Mouse (Mus musculus): ENCODE measurements around the gene Tusc2. TPM values are rescaled to one million over a fixed set of nuclear protein-coding genes. Genes with fewer than 3 reads are reported as not detected.
"Not testable (repeated sequence)": the region's sequence is repeated elsewhere in the genome, so short reads cannot be mapped to it uniquely, and the experiment has no call there.

The Tusc2 gene
- polyA plus RNA-seq, 1 experiment from 2014 or later = 35.9 TPM

GRCm38 (mm10) chr9:107571534-107572326, 8.7 kb downstream of the Tusc2 start:
- H3K27me3 ChIP-seq = no peaks in the 10 kb centered on the region
- H3K4me3 ChIP-seq = peak overlapping the region; percentile 83; the same call in 1 of the 2 replicates
- H3K4me1 ChIP-seq = peaks cover 50% of the 10 kb centered on the region
- no peaks in the 10 kb centered on the region for H3K9me3 ChIP-seq
- H3K36me3 ChIP-seq = peaks cover 42% of the 10 kb centered on the region
- WGBS = 95% methylated on average over 22 of the region's 22 CpGs
- H3K4me2 ChIP-seq = peak overlapping the region; percentile 88
- H3K27ac ChIP-seq = no peak overlapping the region
- no peak for ATAC-seq (ENCODE audit: insufficient number of reproducible peaks, insufficient read depth, low FRiP score, low TSS enrichment, low read depth)
- 0 out of 2 replicates have a peak overlapping the region, but pooled peaks have one; percentile 40 for H3K9ac ChIP-seq

DNA sequence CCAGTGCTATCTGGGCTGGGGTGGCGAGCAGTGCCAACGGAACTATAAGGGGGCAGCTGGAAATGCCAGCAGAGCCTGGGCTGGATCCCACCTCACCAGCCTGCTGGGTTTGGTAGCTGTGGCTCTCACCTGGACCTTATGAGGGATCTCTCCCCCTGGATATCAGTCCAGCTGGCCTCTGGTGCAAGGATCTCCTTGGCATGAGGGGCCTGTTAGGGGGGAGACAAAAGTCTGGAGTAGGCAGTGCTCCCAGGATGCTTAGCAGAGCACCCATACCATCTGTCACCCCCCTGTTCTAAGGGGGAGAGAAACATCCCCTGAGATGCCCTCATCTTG, 9.2 kb downstream of the Tusc2 start:
- Histone ChIP-seq H3K4me3 (0 out of 2 replicates have a peak overlapping the region, but pooled peaks have one; percentile 4), H3K36me3 (peaks cover 42% of the 10 kb centered on the region), H3K27ac (no peak overlapping the region), H3K9me3 (no peaks in the 10 kb centered on the region), H3K4me1 (peaks cover 50% of the 10 kb centered on the region), H3K27me3 (no peaks in the 10 kb centered on the region), H3K4me2 (no peak overlapping the region), H3K9ac (0 out of 2 replicates have a peak overlapping the region, but pooled peaks have one; percentile 40)
- 91% methylated on average over 2 of the region's 2 CpGs for WGBS
- ATAC-seq (ENCODE audit: insufficient number of reproducible peaks, insufficient read depth, low FRiP score, low TSS enrichment, low read depth) = no peak

DNA sequence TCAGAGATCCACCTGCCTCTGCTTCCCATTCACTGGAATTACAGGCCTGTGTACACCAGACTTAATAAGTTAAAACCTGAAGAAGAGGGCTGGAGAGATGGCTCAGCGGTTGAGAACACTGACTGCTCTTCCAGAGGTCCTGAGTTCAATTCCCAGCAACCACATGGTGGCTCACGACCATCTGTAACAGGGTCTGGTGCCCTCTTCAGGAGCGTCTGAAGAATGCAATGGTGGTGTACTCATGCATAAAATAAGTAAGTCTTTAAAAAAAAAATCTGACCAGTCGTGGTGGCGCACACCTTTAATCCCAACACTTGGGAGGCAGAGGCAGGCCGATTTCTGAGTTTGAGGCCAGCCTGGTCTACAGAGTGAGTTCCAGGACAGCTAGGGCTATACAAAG, 10.7 kb downstream of the Tusc2 start:
- not testable (repeated sequence) for H3K27me3 ChIP-seq; H3K27ac ChIP-seq; H3K4me3 ChIP-seq; H3K9ac ChIP-seq; H3K4me2 ChIP-seq; H3K9me3 ChIP-seq; ATAC-seq (ENCODE audit: insufficient number of reproducible peaks, insufficient read depth, low FRiP score, low TSS enrichment, low read depth)
- H3K4me1 ChIP-seq = peaks cover 52% of the 10 kb centered on the region
- WGBS = 85% methylated on average over 6 of the region's 6 CpGs
- peaks cover 42% of the 10 kb centered on the region for H3K36me3 ChIP-seq

- peaks cover 58% of the 10 kb centered on the region for H3K4me1 ChIP-seq
- H3K9me3 ChIP-seq = no peaks in the 10 kb centered on the region
- WGBS = 72% methylated on average over 14 of the region's 14 CpGs
- no peak for ATAC-seq (ENCODE audit: insufficient number of reproducible peaks, insufficient read depth, low FRiP score, low TSS enrichment, low read depth)
- no peak overlapping the region for H3K4me3 ChIP-seq
- peaks cover 38% of the 10 kb centered on the region for H3K36me3 ChIP-seq
- H3K27me3 ChIP-seq = no peaks in the 10 kb centered on the region
- H3K9ac ChIP-seq = peak overlapping the region; percentile 72; the same call in 1 of the 2 replicates
- peak overlapping the region; percentile 83 for H3K27ac ChIP-seq
- H3K4me2 ChIP-seq = peak overlapping the region; percentile 64
Observed at GRCm38 (mm10) chr9:107575579-107576356, 12.7 kb downstream of the Tusc2 start.

DNA sequence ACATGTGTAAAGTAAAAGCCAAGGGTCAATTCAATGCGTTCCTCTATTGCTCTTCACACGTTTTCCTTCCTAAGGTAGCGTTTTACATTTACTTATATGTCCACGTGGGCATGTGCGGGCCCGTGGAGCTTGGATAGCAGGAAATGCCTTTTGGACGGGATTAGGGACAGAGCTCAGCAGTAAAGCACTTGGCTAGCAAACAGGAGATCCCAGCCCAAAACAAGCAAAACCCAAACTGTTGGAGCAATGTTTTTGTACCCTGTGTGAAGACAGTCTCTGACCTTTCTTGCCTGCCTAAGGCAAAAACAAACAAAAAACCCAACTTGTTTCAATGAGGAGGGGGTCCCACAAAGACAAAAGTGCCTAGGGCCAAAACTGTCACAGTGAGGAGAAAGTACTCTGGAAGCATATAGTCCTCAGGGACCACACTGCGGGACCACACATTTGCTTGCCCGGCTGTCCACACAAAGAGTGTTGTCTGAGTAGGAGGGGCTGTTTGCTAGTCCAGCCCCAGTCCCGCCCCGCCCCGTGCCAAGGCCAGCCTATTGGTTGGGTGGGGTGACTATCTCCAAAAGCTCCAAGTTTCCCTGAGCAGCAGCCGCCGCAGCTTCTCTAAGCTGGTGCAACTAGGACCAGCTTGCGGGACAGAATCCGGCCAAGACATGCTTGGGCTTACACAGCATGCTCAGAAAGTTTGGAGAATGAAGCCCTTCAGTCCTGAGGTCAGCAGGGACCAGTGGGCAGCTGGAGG, 13.5 kb downstream of the Tusc2 start, which contains the start of gene Hyal1:
Hyal1 (plus strand) TSS at position 571 of the 751 bp plus-strand sequence.
- 16% methylated on average over 16 of the region's 16 CpGs for WGBS
- no peaks in the 10 kb centered on the region for H3K9me3 ChIP-seq
- H3K4me1 ChIP-seq = peaks cover 55% of the 10 kb centered on the region
- no peaks in the 10 kb centered on the region for H3K27me3 ChIP-seq
- H3K9ac ChIP-seq = peak within 1 kb of the TSS; percentile 72
- H3K4me2 ChIP-seq = peak within 1 kb of the TSS; percentile 64
- peaks cover 30% of the 10 kb centered on the region for H3K36me3 ChIP-seq
- ATAC-seq (ENCODE audit: insufficient number of reproducible peaks, insufficient read depth, low FRiP score, low TSS enrichment, low read depth) = peak; percentile 66
- peak within 1 kb of the TSS; percentile 83 for H3K27ac ChIP-seq
- peak within 1 kb of the TSS; percentile 47 for H3K4me3 ChIP-seq

GRCm38 (mm10) chr9:107577871-107578270, 14.8 kb downstream of the Tusc2 start:
- Histone ChIP-seq H3K27me3 (no peaks in the 10 kb centered on the region), H3K4me3 (no peak overlapping the region)

DNA sequence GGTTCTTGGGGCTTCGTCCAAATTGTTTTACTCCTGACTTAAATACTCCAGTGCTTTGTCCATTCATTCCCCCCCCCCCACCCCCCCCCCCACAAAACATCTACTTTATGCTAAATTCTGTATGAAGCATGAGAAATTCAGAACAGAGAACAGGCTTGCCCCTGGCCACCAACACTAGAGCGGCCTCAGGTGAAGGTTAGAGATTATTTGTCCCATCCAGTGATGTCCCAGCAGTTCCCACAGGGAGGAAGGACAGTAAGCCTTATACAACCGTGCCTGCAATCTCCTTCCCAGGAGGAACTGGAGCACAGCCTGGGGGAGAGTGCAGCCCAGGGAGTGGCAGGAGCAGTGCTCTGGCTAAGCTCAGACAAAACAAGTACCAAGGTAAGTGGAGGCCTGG, 15.5 kb downstream of the Tusc2 start, which contains the start of gene Naa80:
Naa80 (plus strand) TSS at position 301 of the 400 bp plus-strand sequence.
- H3K27me3 ChIP-seq = no peaks in the 10 kb centered on the region
- peaks cover 54% of the 10 kb centered on the region for H3K4me1 ChIP-seq
- ATAC-seq (ENCODE audit: insufficient number of reproducible peaks, insufficient read depth, low FRiP score, low TSS enrichment, low read depth) = no peak
- peak within 1 kb of the TSS; percentile 96; the same call in 1 of the 2 replicates for H3K27ac ChIP-seq
- peak within 1 kb of the TSS; percentile 93 for H3K4me2 ChIP-seq
- peak within 1 kb of the TSS; percentile 83 for H3K9ac ChIP-seq
- H3K4me3 ChIP-seq = 0 out of 2 replicates have a peak within 1 kb of the TSS, but pooled peaks have one; percentile 6
- H3K36me3 ChIP-seq = peaks cover 22% of the 10 kb centered on the region
- H3K9me3 ChIP-seq = no peaks in the 10 kb centered on the region
- WGBS = 76% methylated on average over 3 of the region's 3 CpGs

More at GRCm38 (mm10) chr9:107577871-107578270, 14.8 kb downstream of the Tusc2 start:
- Histone ChIP-seq H3K4me2 (peak overlapping the region; percentile 64), H3K27ac (no peak overlapping the region), H3K9me3 (no peaks in the 10 kb centered on the region), H3K4me1 (peaks cover 54% of the 10 kb centered on the region), H3K36me3 (peaks cover 22% of the 10 kb centered on the region), H3K9ac (no peak overlapping the region)
- WGBS = 89% methylated on average over 10 of the region's 10 CpGs
- ATAC-seq (ENCODE audit: insufficient number of reproducible peaks, insufficient read depth, low FRiP score, low TSS enrichment, low read depth) = no peak

DNA sequence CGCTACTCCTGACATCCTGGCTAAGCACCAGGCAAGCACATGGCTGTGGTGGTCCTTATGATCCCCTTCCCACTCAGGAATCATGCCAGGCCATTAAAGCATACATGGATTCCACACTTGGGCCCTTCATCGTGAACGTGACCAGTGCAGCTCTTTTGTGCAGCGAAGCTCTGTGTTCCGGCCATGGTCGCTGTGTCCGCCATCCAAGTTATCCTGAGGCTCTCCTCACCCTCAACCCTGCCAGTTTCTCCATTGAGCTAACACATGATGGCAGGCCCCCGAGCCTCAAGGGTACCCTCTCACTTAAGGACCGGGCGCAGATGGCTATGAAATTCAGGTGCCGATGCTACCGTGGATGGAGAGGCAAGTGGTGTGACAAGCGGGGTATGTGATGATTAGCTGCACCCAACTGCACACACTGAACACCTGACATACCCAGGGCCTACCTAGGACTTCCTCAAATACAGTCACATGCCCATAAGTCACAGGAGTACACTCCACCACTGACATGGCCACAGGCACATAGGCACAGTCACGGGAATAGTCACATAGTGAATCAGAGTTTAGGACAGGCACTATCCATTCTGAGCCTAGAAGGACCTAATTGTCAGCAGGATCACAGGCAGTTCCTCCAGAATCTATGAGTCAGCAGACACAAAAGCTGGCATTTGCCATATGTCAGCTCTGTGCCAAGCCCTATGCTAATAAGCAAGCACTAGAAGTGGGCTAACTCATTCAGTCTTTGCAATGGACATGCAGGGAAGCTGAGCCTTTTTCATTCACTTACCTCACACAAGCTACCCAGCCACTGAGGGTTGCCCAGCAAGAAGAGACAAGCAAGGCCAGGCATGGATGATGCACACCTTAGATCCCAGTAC, 16.2 kb downstream of the Tusc2 start:
- ATAC-seq (ENCODE audit: insufficient number of reproducible peaks, insufficient read depth, low FRiP score, low TSS enrichment, low read depth) = no peak

DNA sequence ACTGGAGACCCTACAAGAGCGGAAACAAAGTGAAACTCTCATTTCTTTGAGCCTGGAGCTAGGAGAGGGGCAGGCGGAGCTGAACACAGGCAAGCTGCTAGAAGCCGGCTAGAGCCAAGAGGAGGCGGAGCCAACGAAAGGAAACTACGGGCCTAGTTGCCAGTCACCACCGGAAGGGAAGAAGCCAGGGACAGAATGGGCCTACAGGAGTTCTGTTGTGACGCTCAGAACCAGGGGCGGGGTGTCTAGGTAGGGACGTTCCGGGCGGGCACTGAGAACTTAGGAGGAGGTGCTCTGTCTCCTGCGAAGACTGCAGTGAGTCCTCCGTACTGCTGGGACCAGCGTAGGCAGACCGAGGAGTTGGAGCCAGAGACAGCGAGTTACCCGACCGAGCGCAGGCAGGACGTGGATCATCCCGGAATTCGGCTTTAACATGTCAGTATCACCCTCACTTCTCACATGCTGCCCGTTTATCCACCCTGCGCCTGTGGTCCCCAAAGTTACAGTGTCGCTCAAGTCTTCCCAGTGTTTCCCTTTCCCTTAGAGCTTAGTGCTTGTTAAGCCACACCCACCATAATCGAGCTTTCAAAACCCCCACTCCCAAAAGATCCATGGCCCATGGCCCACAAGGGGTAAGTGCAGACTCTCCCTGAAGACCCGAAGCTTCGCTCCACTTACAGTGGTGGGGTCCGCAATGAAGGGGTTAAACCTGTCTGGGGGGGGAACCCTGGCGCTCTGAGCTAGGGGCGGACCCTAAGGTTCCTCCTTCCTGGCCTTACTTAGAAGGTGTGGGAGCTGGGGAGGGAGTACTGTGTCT, 17.7 kb downstream of the Tusc2 start, which contains the start of gene Hyal3:
Hyal3 (plus strand) TSS at position 318 of the 817 bp plus-strand sequence.
- Histone ChIP-seq H3K27ac (peak within 1 kb of the TSS; percentile 96), H3K27me3 (no peaks in the 10 kb centered on the region), H3K4me2 (peak within 1 kb of the TSS; percentile 93), H3K9me3 (no peaks in the 10 kb centered on the region), H3K36me3 (peaks cover 20% of the 10 kb centered on the region), H3K9ac (peak within 1 kb of the TSS; percentile 83), H3K4me1 (peaks cover 54% of the 10 kb centered on the region), H3K4me3 (peak within 1 kb of the TSS; percentile 59)
- ATAC-seq (ENCODE audit: insufficient number of reproducible peaks, insufficient read depth, low FRiP score, low TSS enrichment, low read depth) = peak; percentile 61
- WGBS = under 1% methylated on average over 32 of the region's 32 CpGs

More for the DNA sequence above, 16.2 kb downstream of the Tusc2 start:
- 0 out of 2 replicates have a peak overlapping the region, but pooled peaks have one; percentile 6 for H3K4me3 ChIP-seq
- peaks cover 54% of the 10 kb centered on the region for H3K4me1 ChIP-seq
- 95% methylated on average over 14 of the region's 14 CpGs for WGBS
- peak overlapping the region; percentile 96; the same call in 1 of the 2 replicates for H3K27ac ChIP-seq
- peak overlapping the region; percentile 83 for H3K9ac ChIP-seq
- H3K36me3 ChIP-seq = peaks cover 25% of the 10 kb centered on the region
- H3K27me3 ChIP-seq = no peaks in the 10 kb centered on the region
- no peaks in the 10 kb centered on the region for H3K9me3 ChIP-seq
- peak overlapping the region; percentile 93 for H3K4me2 ChIP-seq
